In genomic region chrX:153006387-153006841, GRCm38 (mm10) we compare ENCODE assay signal across 8 mouse cellular contexts. TPM values are rescaled to one million over a fixed set of nuclear protein-coding genes. Genes with fewer than 3 reads are reported as not detected.
DNase-seq lines count a peak whose midpoint lies in the region; ATAC-seq and TF ChIP-seq lines count a peak whose summit lies in the region.

Usp51 (plus strand) TSS chrX:153006469.

- WGBS in forebrain, postnatal 0 days, result 21% methylated on average over 23 of the region's 23 CpGs
- WGBS in hindbrain, embryonic 13.5 days, result 12% methylated on average over 23 of the region's 23 CpGs

- peak; percentile 54 for TF ChIP-seq CTCF in forebrain, postnatal 0 days (IDR thresholded peaks at IDR 0.05; ENCODE audit: low read depth)

- peak; percentile 84 for ATAC-seq in forebrain, postnatal 0 days
- peak; percentile 81 for ATAC-seq in hindbrain, embryonic 13.5 days (ENCODE audit: low FRiP score)

- H3K36me3 ChIP-seq in forebrain, postnatal 0 days (ENCODE audit: insufficient read depth), result no peaks in the 10 kb centered on the region
- H3K36me3 ChIP-seq in hindbrain, embryonic 13.5 days, result no peaks in the 10 kb centered on the region

- H3K9me3 ChIP-seq in forebrain, postnatal 0 days (ENCODE audit: low read length), result no peaks in the 10 kb centered on the region
- H3K9me3 ChIP-seq in hindbrain, embryonic 13.5 days, result no peaks in the 10 kb centered on the region

- no peaks in the 10 kb centered on the region for H3K27me3 ChIP-seq in forebrain, postnatal 0 days (ENCODE audit: insufficient read depth, low read length)
- H3K27me3 ChIP-seq in hindbrain, embryonic 13.5 days, result no peaks in the 10 kb centered on the region

- H3K4me3 ChIP-seq in forebrain, postnatal 0 days (ENCODE audit: low read depth, low read length), result peak within 1 kb of the TSS; percentile 53
- peak within 1 kb of the TSS; percentile 53 for H3K4me3 ChIP-seq in hindbrain, embryonic 13.5 days

- H3K4me2 ChIP-seq in forebrain, postnatal 0 days (ENCODE audit: low read depth), result peak within 1 kb of the TSS; percentile 47
- peak within 1 kb of the TSS; percentile 57 for H3K4me2 ChIP-seq in hindbrain, embryonic 13.5 days

- peak; percentile 29 to 79 for DNase-seq in adrenal gland, adult (ENCODE audit: inconsistent age in 2 of 2, low spot score in 1 of 2)
- peak; percentile 73 for DNase-seq in cerebellum, adult 9-10 months
- peak; percentile 68 for DNase-seq in forebrain, postnatal 0 days
- peak; percentile 21 to 52 for DNase-seq in layer of hippocampus, postnatal 14 days (ENCODE audit: low spot score in 2 of 2)
- DNase-seq in lung, postnatal 36 days, result peak; percentile 45
- DNase-seq in right cerebral cortex, adult 2 months (ENCODE audit: low spot score in 2 of 2), result peak; percentile 30 to 48
- DNase-seq in adipocyte (ENCODE audit: low spot score), result no peak

- H3K4me1 ChIP-seq in forebrain, postnatal 0 days (ENCODE audit: insufficient read depth), result no peaks in the 10 kb centered on the region
- no peaks in the 10 kb centered on the region for H3K4me1 ChIP-seq in hindbrain, embryonic 13.5 days (replicated peaks)

- peak within 1 kb of the TSS; percentile 63 for H3K9ac ChIP-seq in forebrain, postnatal 0 days
- peak within 1 kb of the TSS; percentile 74 for H3K9ac ChIP-seq in hindbrain, embryonic 13.5 days

- H3K27ac ChIP-seq in forebrain, postnatal 0 days (ENCODE audit: low read depth, low read length), result peak within 1 kb of the TSS; percentile 82
- peak within 1 kb of the TSS; percentile 87 for H3K27ac ChIP-seq in hindbrain, embryonic 13.5 days

RNA-seq across cellular contexts. Expression of gene Usp51, which starts in this region (rescaled TPM):
- total RNA-seq in forebrain, postnatal 0 days (2014; rRNA removed), result 2.9 and 6.4 TPM in 2 replicates
- polyA plus RNA-seq in forebrain, postnatal 0 days (2015; fragmentation: Nextera tagmentation; extraction: Ambion mirVana), result 1.4 and 2.0 TPM in 2 replicates
- 1.6 and 1.8 TPM in 2 replicates for polyA plus RNA-seq in hindbrain, embryonic 13.5 days (2015; fragmentation: Nextera tagmentation; extraction: Ambion mirVana)
- total RNA-seq in layer of hippocampus, postnatal 14 days (2021), result 1 to 10 TPM; 2.4 to 3.5 TPM
